Mouse (Mus musculus): ENCODE measurements around the gene Trappc12. TPM values are rescaled to one million over a fixed set of nuclear protein-coding genes. Genes with fewer than 3 reads are reported as not detected.

The Trappc12 gene
- polyA plus RNA-seq, 1 experiment from 2014 or later: 32.5 TPM

- Histone ChIP-seq H3K27ac (peak overlapping the region; percentile 96), H3K4me1 (peaks cover 9% of the 10 kb centered on the region), H3K4me3 (replicated peaks) (peak overlapping the region; percentile 68), H3K9me3 (no peaks in the 10 kb centered on the region), H3K27me3 (replicated peaks) (no peaks in the 10 kb centered on the region), H3K9ac (peak overlapping the region; percentile 58; the same call in 1 of the 2 replicates), H3K4me2 (peak overlapping the region; percentile 74), H3K36me3 (no peaks in the 10 kb centered on the region)
- 57% methylated on average over 5 of the region's 5 CpGs for WGBS
- no peak for ATAC-seq (ENCODE audit: insufficient read depth, low FRiP score, low read depth)
Observed at GRCm38 (mm10) chr12:28675925-28676209, 74.4 kb downstream of the Trappc12 start.

DNA sequence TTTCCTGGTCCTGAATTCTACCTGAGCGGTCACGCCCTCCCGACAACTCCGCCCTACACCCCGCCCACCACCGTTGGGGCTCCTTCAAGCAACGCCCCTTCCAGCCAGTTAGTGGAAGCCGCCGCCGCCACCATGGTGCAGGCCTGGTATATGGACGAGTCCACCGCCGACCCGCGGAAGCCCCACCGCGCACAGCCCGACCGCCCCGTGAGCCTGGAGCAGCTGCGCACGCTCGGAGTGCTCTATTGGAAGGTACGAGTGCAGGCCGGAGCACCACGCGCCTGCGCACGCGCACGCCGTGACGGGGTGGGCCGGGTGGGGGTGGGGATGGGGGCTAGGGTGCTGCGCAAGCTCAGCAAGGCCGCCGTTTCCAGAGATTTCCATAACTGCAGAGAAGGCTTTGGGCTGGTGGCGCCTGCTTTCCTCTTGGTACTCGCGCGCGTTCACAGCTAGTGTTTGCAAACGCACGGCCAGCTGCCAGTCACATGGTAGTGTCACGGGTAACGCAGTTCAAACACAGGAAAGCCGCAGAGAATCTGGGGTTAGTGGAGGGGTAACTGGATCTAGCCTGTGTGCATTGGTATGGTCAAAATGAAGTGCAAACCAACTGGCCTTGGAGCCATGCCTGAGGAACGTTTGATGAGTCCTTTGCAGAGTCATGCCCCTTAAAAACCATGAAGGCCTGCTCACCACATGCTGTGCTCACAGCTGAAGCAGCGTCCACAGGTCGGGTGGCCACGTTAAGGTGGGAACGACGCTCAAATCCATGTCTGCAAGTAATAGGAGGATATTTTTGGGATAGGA, 74.9 kb downstream of the Trappc12 start, which contains the start of gene Adi1:
Gene Adi1 (plus strand): TSS at position 111 of the 804 bp plus-strand sequence.
- H3K27ac ChIP-seq: peak within 1 kb of the TSS; percentile 96
- peaks cover 9% of the 10 kb centered on the region for H3K4me1 ChIP-seq
- peak; percentile 91 for ATAC-seq (ENCODE audit: insufficient read depth, low FRiP score, low read depth)
- H3K27me3 ChIP-seq (replicated peaks): no peaks in the 10 kb centered on the region
- peak within 1 kb of the TSS; percentile 74 for H3K4me2 ChIP-seq
- no peaks in the 10 kb centered on the region for H3K36me3 ChIP-seq
- H3K9ac ChIP-seq: peak within 1 kb of the TSS; percentile 58
- peak within 1 kb of the TSS; percentile 68 for H3K4me3 ChIP-seq (replicated peaks)
- 3% methylated on average over 53 of the region's 53 CpGs for WGBS
- no peaks in the 10 kb centered on the region for H3K9me3 ChIP-seq

GRCm38 (mm10) chr12:28674038-28674720, 76.1 kb downstream of the Trappc12 start:
- Histone ChIP-seq H3K4me3 (replicated peaks) (peak overlapping the region; percentile 68), H3K4me2 (peak overlapping the region; percentile 74), H3K4me1 (peaks cover 9% of the 10 kb centered on the region), H3K36me3 (no peaks in the 10 kb centered on the region), H3K27ac (0 out of 2 replicates have a peak overlapping the region, but pooled peaks have one; percentile 96), H3K27me3 (replicated peaks) (no peaks in the 10 kb centered on the region), H3K9me3 (no peaks in the 10 kb centered on the region), H3K9ac (no peak overlapping the region)
- 82% methylated on average over 10 of the region's 10 CpGs for WGBS
- ATAC-seq (ENCODE audit: insufficient read depth, low FRiP score, low read depth): no peak

- Histone ChIP-seq H3K27ac (no peak overlapping the region), H3K9me3 (no peaks in the 10 kb centered on the region), H3K9ac (no peak overlapping the region), H3K4me3 (replicated peaks) (no peak overlapping the region), H3K4me2 (no peak overlapping the region), H3K36me3 (no peaks in the 10 kb centered on the region), H3K4me1 (peaks cover 11% of the 10 kb centered on the region; the same call in 1 of the 2 replicates), H3K27me3 (replicated peaks) (no peaks in the 10 kb centered on the region)
- 7% methylated on average over 8 of the region's 8 CpGs for WGBS
- ATAC-seq (ENCODE audit: insufficient read depth, low FRiP score, low read depth): no peak
Observed at GRCm38 (mm10) chr12:28667287-28667686, 83.0 kb downstream of the Trappc12 start.

- WGBS: 55% methylated on average over 4 of the region's 4 CpGs
- no peaks in the 10 kb centered on the region for H3K9me3 ChIP-seq
- ATAC-seq (ENCODE audit: insufficient read depth, low FRiP score, low read depth): no peak
Observed at GRCm38 (mm10) chr12:28666734-28667133, 83.5 kb downstream of the Trappc12 start.

DNA sequence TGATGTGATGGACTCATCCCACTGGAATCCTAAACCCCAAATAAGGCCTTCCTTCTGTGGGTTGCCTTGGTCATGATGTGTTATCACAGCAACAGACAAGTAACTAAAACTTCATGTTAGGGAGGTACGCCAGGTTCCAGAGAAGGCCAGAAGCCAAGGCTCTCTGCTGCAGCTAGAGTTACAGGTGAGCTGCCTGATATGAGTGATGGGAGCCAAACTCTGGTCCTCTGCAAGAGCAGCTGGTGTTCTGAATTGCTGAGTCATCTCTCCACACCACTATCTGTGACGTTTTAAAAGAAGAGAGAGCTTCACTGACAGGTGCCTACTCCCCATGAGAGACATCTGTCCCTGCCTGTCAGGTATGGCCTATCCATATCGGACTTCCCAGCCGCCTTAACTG, 87.6 kb downstream of the Trappc12 start:
- Histone ChIP-seq H3K4me3 (replicated peaks) (no peak overlapping the region), H3K4me1 (peaks cover 9% of the 10 kb centered on the region; the same call in 1 of the 2 replicates), H3K9me3 (no peaks in the 10 kb centered on the region), H3K4me2 (no peak overlapping the region), H3K9ac (no peak overlapping the region), H3K27ac (no peak overlapping the region), H3K36me3 (peaks cover 20% of the 10 kb centered on the region), H3K27me3 (replicated peaks) (no peaks in the 10 kb centered on the region)
- 77% methylated on average over 4 of the region's 4 CpGs for WGBS
- ATAC-seq (ENCODE audit: insufficient read depth, low FRiP score, low read depth): no peak

More at GRCm38 (mm10) chr12:28666734-28667133, 83.5 kb downstream of the Trappc12 start:
- Histone ChIP-seq H3K27me3 (replicated peaks) (no peaks in the 10 kb centered on the region), H3K9ac (no peak overlapping the region), H3K4me2 (no peak overlapping the region), H3K4me3 (replicated peaks) (no peak overlapping the region), H3K36me3 (no peaks in the 10 kb centered on the region), H3K4me1 (peaks cover 11% of the 10 kb centered on the region; the same call in 1 of the 2 replicates), H3K27ac (no peak overlapping the region)

GRCm38 (mm10) chr12:28649141-28650110, 100.8 kb downstream of the Trappc12 start, which contains the start of gene Rnaseh1:
TSS of gene Rnaseh1 (plus strand) at chr12:28649602.
- Histone ChIP-seq H3K4me1 (0 out of 2 replicates have a peak, but pooled peaks cover 7% of the 10 kb centered on the region), H3K36me3 (0 out of 2 replicates have a peak, but pooled peaks cover 3% of the 10 kb centered on the region), H3K27me3 (replicated peaks) (no peaks in the 10 kb centered on the region), H3K4me3 (replicated peaks) (peak within 1 kb of the TSS; percentile 72), H3K4me2 (peak within 1 kb of the TSS; percentile 63), H3K9me3 (no peaks in the 10 kb centered on the region), H3K27ac (peak within 1 kb of the TSS; percentile 37), H3K9ac (peak within 1 kb of the TSS; percentile 49)
- peak; percentile 91 for ATAC-seq (ENCODE audit: insufficient read depth, low FRiP score, low read depth)
- 2% methylated on average over 52 of the region's 52 CpGs for WGBS

Small RNA genes lying within 50 kb of the gene (microRNA-seq; reads per million reads assigned to microRNA genes)
- not detected for gene Mir6937

Other genes with a start within 250 kb of the Trappc12 start
- gene Dcdc2c, start 198.1 kb downstream of the Trappc12 start, polyA plus RNA-seq (2015; fragmentation: Nextera tagmentation; extraction: Ambion mirVana): 0.12 TPM in 1 of 2 replicates, not detected in the other
- gene Allc, start 167.9 kb downstream of the Trappc12 start, polyA plus RNA-seq (2015; fragmentation: Nextera tagmentation; extraction: Ambion mirVana): not detected in 2 replicates
- gene Colec11, start 127.1 kb downstream of the Trappc12 start, polyA plus RNA-seq (2015; fragmentation: Nextera tagmentation; extraction: Ambion mirVana): 1.3 and 2.4 TPM in 2 replicates
- gene Rps7, start 114.5 kb downstream of the Trappc12 start, polyA plus RNA-seq (2015; fragmentation: Nextera tagmentation; extraction: Ambion mirVana): 607 and 697 TPM in 2 replicates
- gene Rnaseh1, start 100.9 kb downstream of the Trappc12 start, polyA plus RNA-seq (2015; fragmentation: Nextera tagmentation; extraction: Ambion mirVana): 26.5 and 30.6 TPM in 2 replicates
- 76.7 and 79.8 TPM in 2 replicates for gene Adi1, start 75.2 kb downstream of the Trappc12 start, polyA plus RNA-seq (2015; fragmentation: Nextera tagmentation; extraction: Ambion mirVana)
- 28.0 and 29.7 TPM in 2 replicates for gene Eipr1, start 1.3 kb upstream of the Trappc12 start, polyA plus RNA-seq (2015; fragmentation: Nextera tagmentation; extraction: Ambion mirVana)

All from stomach, embryonic 15.5 days (tissue).